Mouse (Mus musculus) stomach, postnatal 0 days (tissue): Measurements from ENCODE around the gene Slc4a4.

Experiments used
- CTCF ChIP-seq: IDR thresholded peaks from 2 replicates; pipeline ENCODE4 v1.5.1; 2016; ENCODE audit warnings: antibody characterized with exemption, low read depth, mild to moderate bottlenecking, moderate library complexity
- EP300 ChIP-seq: optimal IDR thresholded peaks from 2 replicates; pipeline ENCODE3; 2016; ENCODE audit warnings: antibody characterized with exemption

GRCm38 (mm10) chr5:89097291-89097690 is 210.7 kb downstream of the Slc4a4 start:
- no peak for TF ChIP-seq CTCF
- TF ChIP-seq EP300: no peak
